Mouse (Mus musculus): ENCODE data around the gene Taf15.

- TF ChIP-seq TAL1 (IDR thresholded peaks at IDR 0.05; ENCODE audit: low read length) (no peak), GATA1 (IDR thresholded peaks at IDR 0.05; ENCODE audit: low read length) (no peak)
Measured at GRCm38 (mm10) chr11:83447612-83448011, 25.3 kb upstream of the Taf15 start.
